ENCODE assay signal across 10 mouse cellular contexts in the genomic region with DNA sequence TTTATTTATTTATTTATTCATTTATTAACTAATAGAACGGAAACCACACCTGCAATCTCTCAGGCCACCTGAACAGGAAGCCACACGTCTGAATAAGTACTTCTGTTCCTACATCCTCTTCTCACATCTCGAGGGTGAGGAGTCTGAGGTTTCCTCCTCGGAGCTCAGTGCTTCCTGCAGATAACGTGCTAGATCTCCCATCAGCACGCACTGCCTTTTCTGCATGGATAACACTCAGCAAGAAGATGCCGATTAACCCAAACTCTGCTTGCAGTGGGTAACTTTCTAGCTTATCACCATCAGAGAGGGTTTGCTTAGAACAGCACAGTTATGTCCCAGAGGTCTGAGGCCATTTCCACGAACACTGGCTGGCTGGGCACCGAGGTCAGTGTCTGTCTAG. TPM values are rescaled to one million over a fixed set of nuclear protein-coding genes. Genes with fewer than 3 reads are reported as not detected.
DNase-seq lines count a peak whose midpoint lies in the region.
"Had no signal": no experiment of that assay in that cellular context is flagged by ENCODE, and none has a peak within 500 bp of the region (broad histone marks: within the 10 kb centered on the region; RNA-seq: fewer than 3 reads in every experiment).

No protein-coding gene starts in this region.

- peak; percentile 79 for DNase-seq in A20 (ENCODE audit: low read depth, low spot score)
- peak; percentile 81 for DNase-seq in CD4-positive helper T cell, adult 2 months (ENCODE audit: low read depth, low spot score)
- DNase-seq in induced T-regulatory cell, adult 2 months (ENCODE audit: low read depth), result peak; percentile 82
- DNase-seq in adipocyte (ENCODE audit: low spot score), result no peak
- DNase-seq in left cerebral cortex, postnatal 25 days (ENCODE audit: low spot score in 2 of 2), result no peak
- no peak for DNase-seq in cerebellum, adult 11-12 months
- no peak for DNase-seq in embryo, embryonic 9.5 days (ENCODE audit: extremely low spot score)
- DNase-seq: cerebellum, postnatal 14 days; right cerebral cortex, postnatal 25 days had no signal

- H3K27me3 ChIP-seq in megakaryocyte, embryonic 14.5 days (replicated peaks), result no peaks in the 10 kb centered on the region

- intact Hi-C loops in left cerebral cortex, postnatal 25 days (cut with DNase I), result no loop called here

- peaks cover 79% of the 10 kb centered on the region for H3K4me1 ChIP-seq in megakaryocyte, embryonic 14.5 days

- no peaks in the 10 kb centered on the region for H3K9me3 ChIP-seq in megakaryocyte, embryonic 14.5 days

- H3K36me3 ChIP-seq in megakaryocyte, embryonic 14.5 days (replicated peaks; ENCODE audit: low read length), result no peaks in the 10 kb centered on the region

- H3K4me3 ChIP-seq in megakaryocyte, embryonic 14.5 days (replicated peaks), result peak overlapping the region; percentile 87

RNA-seq across cellular contexts. Expression of a gene that starts 0.9 kb away (rescaled TPM):
- polyA plus RNA-seq in megakaryocyte, embryonic 14.5 days (2012; ENCODE audit: insufficient read depth, low replicate concordance), result 12.2 and 27.1 TPM in 2 replicates
- total RNA-seq in left cerebral cortex, postnatal 25 days (2021), result 10 to 100 TPM; 17.3 TPM

Comparison
In these comparisons a context has a peak if more than half of its experiments do, and no peak if none do; other contexts are left out.
1. DNase-seq: peak in A20 (single experiment), CD4-positive helper T cell, adult 2 months (single experiment) and induced T-regulatory cell, adult 2 months (single experiment); none in adipocyte (single experiment), left cerebral cortex, postnatal 25 days (0 of 2), cerebellum, adult 11-12 months (single experiment) and embryo, embryonic 9.5 days (single experiment).